Mouse (Mus musculus) midbrain, embryonic 13.5 days (tissue): ENCODE measurements around the gene 4930568D16Rik. TPM values are rescaled to one million over a fixed set of nuclear protein-coding genes. Genes with fewer than 3 reads are reported as not detected.
A peak's percentile ranks its signal among the peaks of the same experiment; 100 is the strongest.

Source experiments
- ATAC-seq: fragments of 200-750 bp; cut with Nextera tagmentation; 2 replicates; pipeline ENCODE4 v1.8.0; 2017; ENCODE audit warnings: mild to moderate bottlenecking, moderate TSS enrichment, moderate library complexity
- H3K27ac ChIP-seq: fragments of 300-500 bp; sonication (generic); 2 replicates; pipeline ENCODE4 v1.5.1; 2015; ENCODE audit warnings: inconsistent platforms, mild to moderate bottlenecking, moderate library complexity
- H3K27me3 ChIP-seq: fragments of 300-500 bp; sonication (generic); 2 replicates; pipeline ENCODE4 v1.6.1; 2015; ENCODE audit warnings: mild to moderate bottlenecking, inconsistent platforms
- H3K36me3 ChIP-seq: fragments of 300-500 bp; sonication (generic); 2 replicates; pipeline ENCODE4 v1.6.1; 2015; ENCODE audit warnings: mild to moderate bottlenecking, inconsistent platforms
- H3K4me1 ChIP-seq: fragments of 300-500 bp; sonication (generic); replicated peaks from 2 replicates; pipeline ENCODE4 v1.6.1; 2015; ENCODE audit warnings: inconsistent platforms
- H3K4me2 ChIP-seq: fragments of 300-500 bp; sonication (generic); replicated peaks from 2 replicates; pipeline ENCODE4 v1.6.1; 2015; ENCODE audit warnings: moderate library complexity, mild to moderate bottlenecking, inconsistent platforms
- H3K4me3 ChIP-seq: fragments of 300-500 bp; sonication (generic); replicated peaks from 2 replicates; pipeline ENCODE4 v1.5.1; 2015; ENCODE audit warnings: mild to moderate bottlenecking, inconsistent platforms
- H3K9ac ChIP-seq: fragments of 300-500 bp; sonication (generic); replicated peaks from 2 replicates; pipeline ENCODE4 v1.6.1; 2015; ENCODE audit warnings: mild to moderate bottlenecking, inconsistent platforms
- H3K9me3 ChIP-seq: fragments of 300-500 bp; sonication (generic); 2 replicates; pipeline ENCODE4 v1.6.1; 2016; ENCODE audit warnings: mild to moderate bottlenecking, inconsistent platforms
- WGBS: fragments of 180-500 bp; shearing (Covaris S2); methylation state at CpG from one replicate; pipeline ENCODE4 v1.1.7; 2015; 5-methylcytosine and 5-hydroxymethylcytosine counted together
- polyA plus RNA-seq: library from polyadenylated mRNA; unstranded; fragments of >200 nt; fragmentation: Nextera tagmentation; extraction: Ambion mirVana; gene quantifications from 2 replicates; pipeline ENCODE4 v1.2.1, GENCODE M21; 2015

Gene 4930568D16Rik
- polyA plus RNA-seq, 1 experiment from 2014 or later, result not detected

GRCm38 (mm10) chr2:35400739-35401138 is 33.2 kb upstream of the 4930568D16Rik start:
- 92% methylated on average over 7 of the region's 7 CpGs for WGBS
- H3K4me1 ChIP-seq, result peaks cover 4% of the 10 kb centered on the region; the same call in 1 of the 2 replicates
- H3K9ac ChIP-seq, result no peak overlapping the region
- H3K9me3 ChIP-seq, result no peaks in the 10 kb centered on the region
- no peaks in the 10 kb centered on the region for H3K27me3 ChIP-seq
- no peaks in the 10 kb centered on the region for H3K36me3 ChIP-seq
- no peak overlapping the region for H3K4me3 ChIP-seq
- no peak overlapping the region for H3K27ac ChIP-seq
- ATAC-seq, result no peak
- no peak overlapping the region for H3K4me2 ChIP-seq

DNA sequence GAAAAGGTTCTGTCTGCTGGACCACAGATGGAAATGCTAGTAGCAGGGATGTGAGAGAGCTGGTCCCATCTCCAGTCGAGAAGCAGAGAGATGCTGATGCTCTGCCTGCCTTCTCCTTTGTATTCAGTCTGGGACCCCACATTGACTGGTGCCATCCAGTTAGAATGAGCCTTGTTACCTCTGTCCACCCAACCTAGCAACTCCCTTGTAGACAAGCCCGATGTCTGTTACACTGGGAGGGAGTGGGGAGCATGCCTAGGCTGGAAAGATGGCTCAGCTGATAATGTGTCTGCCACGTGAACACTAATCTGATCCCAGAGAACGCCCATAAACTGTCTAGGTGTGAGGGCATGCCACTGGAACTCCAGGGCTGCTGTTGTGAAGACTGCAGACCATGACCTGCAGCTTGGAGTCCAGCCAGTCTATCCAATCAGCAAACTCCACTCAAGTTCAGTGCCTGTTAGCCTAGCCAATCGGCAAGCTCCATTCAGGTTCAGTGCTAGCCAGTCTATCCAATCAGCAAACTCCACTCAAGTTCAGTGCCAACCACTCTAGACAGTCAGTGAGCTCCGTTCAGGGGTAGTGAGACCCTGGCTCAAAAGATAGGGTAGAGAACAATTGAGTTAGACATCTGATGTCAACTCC is 30.8 kb upstream of the 4930568D16Rik start:
- peaks cover 4% of the 10 kb centered on the region; the same call in 1 of the 2 replicates for H3K4me1 ChIP-seq
- no peak for ATAC-seq
- no peak overlapping the region for H3K27ac ChIP-seq
- 85% methylated on average over 6 of the region's 6 CpGs for WGBS
- H3K4me3 ChIP-seq, result no peak overlapping the region
- H3K4me2 ChIP-seq, result no peak overlapping the region
- H3K9me3 ChIP-seq, result no peaks in the 10 kb centered on the region
- H3K36me3 ChIP-seq, result no peaks in the 10 kb centered on the region
- H3K27me3 ChIP-seq, result no peaks in the 10 kb centered on the region
- no peak overlapping the region for H3K9ac ChIP-seq

DNA sequence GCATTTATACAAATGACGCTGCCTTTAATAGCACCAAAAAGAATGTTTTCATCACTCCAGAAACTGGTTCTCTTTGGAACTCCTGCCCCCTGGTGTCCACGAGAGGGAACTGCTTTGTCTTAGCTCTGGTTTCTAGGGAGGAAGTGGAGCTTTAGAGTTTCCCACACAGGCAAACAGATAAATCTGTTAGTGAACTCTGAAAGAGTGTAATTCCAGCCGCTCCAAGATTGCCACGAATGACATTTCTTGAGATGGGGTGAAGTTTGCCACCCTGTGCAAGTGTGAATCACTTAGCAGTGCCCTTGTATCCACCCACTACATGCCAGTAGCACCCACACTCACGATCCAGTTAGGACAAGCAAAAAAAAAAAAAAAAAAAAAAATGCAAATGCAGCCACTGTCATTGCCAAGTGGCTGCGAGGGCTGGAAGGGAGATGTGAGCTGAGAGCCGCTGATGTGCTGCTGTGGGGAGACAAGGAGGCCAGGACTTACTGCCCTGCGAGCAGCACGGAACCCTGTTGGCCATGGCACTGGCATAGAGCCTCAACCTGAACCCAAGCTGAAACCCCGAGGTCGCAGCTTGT is 30.2 kb upstream of the 4930568D16Rik start:
- 0 out of 2 replicates have a peak, but pooled peaks have one; percentile 11 for ATAC-seq
- no peak overlapping the region for H3K27ac ChIP-seq
- H3K36me3 ChIP-seq, result no peaks in the 10 kb centered on the region
- no peak overlapping the region for H3K4me2 ChIP-seq
- WGBS, result 55% methylated on average over 11 of the region's 11 CpGs
- H3K9ac ChIP-seq, result no peak overlapping the region
- no peak overlapping the region for H3K4me3 ChIP-seq
- H3K4me1 ChIP-seq, result peaks cover 4% of the 10 kb centered on the region; the same call in 1 of the 2 replicates
- H3K27me3 ChIP-seq, result no peaks in the 10 kb centered on the region
- no peaks in the 10 kb centered on the region for H3K9me3 ChIP-seq

- WGBS, result 52% methylated on average over 5 of the region's 5 CpGs
- 0 out of 2 replicates have a peak, but pooled peaks have one; percentile 43 for ATAC-seq
- no peak within 1 kb of the TSS for H3K27ac ChIP-seq
These were observed 29.6 kb upstream of the 4930568D16Rik start, which contains the start of gene 4930402F06Rik for GRCm38 (mm10) chr2:35397096-35397495. TSS of gene 4930402F06Rik (minus strand) at chr2:35397175.

DNA sequence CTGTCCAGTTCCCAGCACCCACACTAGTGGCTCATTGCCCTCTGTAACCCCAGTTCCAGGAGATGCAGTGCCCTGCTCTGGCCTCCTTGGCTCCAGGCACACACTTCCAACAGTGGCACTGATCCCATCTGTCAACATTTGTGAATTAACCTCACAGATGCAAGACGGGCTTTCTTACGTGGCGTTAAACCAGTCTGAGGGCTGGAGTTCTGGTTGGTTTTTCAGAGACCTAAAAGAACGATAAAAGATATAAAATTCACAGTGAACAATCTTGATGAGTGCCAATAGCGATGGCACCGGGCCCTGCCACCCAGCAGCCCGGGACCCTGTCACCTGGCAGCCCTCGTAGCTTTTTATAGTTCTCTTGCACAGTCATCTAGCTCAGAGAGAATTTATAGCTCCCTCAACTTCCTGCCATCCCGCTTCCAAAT is 17.9 kb upstream of the 4930568D16Rik start:
- Histone ChIP-seq H3K9me3 (0 out of 2 replicates have a peak, but pooled peaks cover 5% of the 10 kb centered on the region), H3K4me2 (no peak overlapping the region), H3K4me1 (no peaks in the 10 kb centered on the region), H3K27me3 (no peaks in the 10 kb centered on the region), H3K27ac (no peak overlapping the region), H3K4me3 (no peak overlapping the region), H3K36me3 (no peaks in the 10 kb centered on the region), H3K9ac (no peak overlapping the region)
- no peak for ATAC-seq
- 83% methylated on average over 9 of the region's 9 CpGs for WGBS

More at GRCm38 (mm10) chr2:35397096-35397495, 29.6 kb upstream of the 4930568D16Rik start, which contains the start of gene 4930402F06Rik:
- no peak within 1 kb of the TSS for H3K4me3 ChIP-seq
- H3K9ac ChIP-seq, result no peak within 1 kb of the TSS
- H3K9me3 ChIP-seq, result no peaks in the 10 kb centered on the region
- H3K36me3 ChIP-seq, result no peaks in the 10 kb centered on the region
- H3K4me1 ChIP-seq, result peaks cover 4% of the 10 kb centered on the region; the same call in 1 of the 2 replicates
- H3K27me3 ChIP-seq, result no peaks in the 10 kb centered on the region
- H3K4me2 ChIP-seq, result no peak within 1 kb of the TSS

- Histone ChIP-seq H3K27ac (no peak overlapping the region), H3K27me3 (no peaks in the 10 kb centered on the region), H3K36me3 (no peaks in the 10 kb centered on the region), H3K4me1 (no peaks in the 10 kb centered on the region), H3K4me3 (no peak overlapping the region), H3K9ac (no peak overlapping the region), H3K4me2 (no peak overlapping the region), H3K9me3 (no peaks in the 10 kb centered on the region)
- 75% methylated on average over 9 of the region's 9 CpGs for WGBS
- no peak for ATAC-seq
These were observed 11.8 kb upstream of the 4930568D16Rik start for GRCm38 (mm10) chr2:35379306-35379705.

- H3K4me1 ChIP-seq, result no peaks in the 10 kb centered on the region
- no peak overlapping the region for H3K4me3 ChIP-seq
- no peaks in the 10 kb centered on the region for H3K9me3 ChIP-seq
- H3K27me3 ChIP-seq, result no peaks in the 10 kb centered on the region
- H3K9ac ChIP-seq, result no peak overlapping the region
- WGBS, result 83% methylated on average over 6 of the region's 6 CpGs
- no peak overlapping the region for H3K4me2 ChIP-seq
- ATAC-seq, result no peak
- H3K27ac ChIP-seq, result no peak overlapping the region
- no peaks in the 10 kb centered on the region for H3K36me3 ChIP-seq
These were observed 10.1 kb upstream of the 4930568D16Rik start for GRCm38 (mm10) chr2:35377600-35377999.

DNA sequence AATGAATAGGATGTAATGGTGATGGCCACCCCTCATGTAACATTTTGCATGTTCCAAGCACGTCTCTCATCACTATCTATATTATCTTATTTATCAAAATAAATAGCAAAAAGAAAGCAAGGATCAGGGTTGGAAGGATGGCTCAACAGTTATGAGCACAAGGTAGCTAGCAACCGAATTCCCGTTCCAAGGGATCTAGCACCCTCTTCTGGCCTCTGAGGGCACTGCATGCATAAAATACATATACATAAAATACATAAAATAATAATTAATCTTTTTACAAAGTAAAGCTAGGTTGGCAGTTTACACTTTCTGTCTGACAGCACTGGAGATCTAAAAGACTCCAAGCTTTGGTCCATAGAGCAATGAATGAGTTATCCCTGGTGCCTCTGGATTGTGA is 5.5 kb upstream of the 4930568D16Rik start:
- Histone ChIP-seq H3K9me3 (no peaks in the 10 kb centered on the region), H3K9ac (no peak overlapping the region), H3K4me2 (no peak overlapping the region), H3K27me3 (no peaks in the 10 kb centered on the region), H3K27ac (no peak overlapping the region), H3K36me3 (no peaks in the 10 kb centered on the region), H3K4me1 (no peaks in the 10 kb centered on the region), H3K4me3 (no peak overlapping the region)
- WGBS, result 10% methylated on average over 3 of the region's 3 CpGs
- ATAC-seq, result no peak

DNA sequence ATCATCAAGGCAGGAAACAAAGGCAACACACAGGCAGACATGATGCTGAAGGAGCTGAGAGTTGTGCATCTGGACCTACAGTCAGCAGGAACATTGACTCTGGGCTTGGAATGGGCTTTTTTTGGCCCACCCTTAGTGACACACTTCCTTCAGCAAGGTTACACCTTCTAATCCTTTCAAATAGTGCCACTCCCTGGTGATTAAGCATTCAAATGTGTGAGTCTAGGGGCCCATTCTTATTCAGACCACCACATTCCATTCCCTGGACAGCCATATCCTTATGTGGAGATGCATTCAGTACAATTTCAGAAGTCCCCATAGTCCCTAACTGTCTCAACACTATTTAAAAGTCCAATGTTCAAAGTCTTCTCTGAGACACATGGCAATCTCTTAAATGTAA is 3.2 kb upstream of the 4930568D16Rik start:
- no peak overlapping the region for H3K9ac ChIP-seq
- no peak overlapping the region for H3K4me3 ChIP-seq
- H3K36me3 ChIP-seq, result no peaks in the 10 kb centered on the region
- H3K27me3 ChIP-seq, result no peaks in the 10 kb centered on the region
- H3K4me2 ChIP-seq, result no peak overlapping the region
- no peaks in the 10 kb centered on the region for H3K4me1 ChIP-seq
- no peak for ATAC-seq
- H3K27ac ChIP-seq, result no peak overlapping the region
- no peaks in the 10 kb centered on the region for H3K9me3 ChIP-seq

GRCm38 (mm10) chr2:35349184-35349583 is 18.3 kb downstream of the 4930568D16Rik start:
- Histone ChIP-seq H3K27ac (no peak overlapping the region), H3K4me1 (no peaks in the 10 kb centered on the region), H3K27me3 (no peaks in the 10 kb centered on the region), H3K9me3 (no peaks in the 10 kb centered on the region), H3K4me2 (no peak overlapping the region), H3K9ac (no peak overlapping the region), H3K36me3 (no peaks in the 10 kb centered on the region), H3K4me3 (no peak overlapping the region)
- WGBS, result 65% methylated on average over 5 of the region's 5 CpGs
- ATAC-seq, result no peak

DNA sequence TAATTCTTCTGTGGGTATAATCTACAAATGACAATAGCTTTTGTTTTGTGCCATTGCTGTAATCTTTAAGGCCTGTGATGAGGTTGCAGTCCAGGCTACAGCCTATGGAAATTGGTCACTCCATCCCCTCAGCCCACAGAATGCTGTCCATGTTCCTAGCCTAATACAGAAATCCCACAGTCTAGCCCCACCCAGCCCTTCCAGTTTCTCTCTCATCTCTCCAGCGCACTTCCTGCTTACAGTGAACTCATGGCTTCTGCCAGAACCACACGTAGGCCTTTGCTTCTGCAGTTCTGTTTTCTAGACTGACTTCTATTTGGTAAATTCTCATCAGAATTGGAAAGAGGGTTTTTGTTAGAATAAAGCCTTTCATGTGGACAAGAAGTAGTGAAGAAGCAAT is 21.5 kb downstream of the 4930568D16Rik start:
- no peaks in the 10 kb centered on the region for H3K27me3 ChIP-seq
- WGBS, result 80% methylated on average over 2 of the region's 2 CpGs

DNA sequence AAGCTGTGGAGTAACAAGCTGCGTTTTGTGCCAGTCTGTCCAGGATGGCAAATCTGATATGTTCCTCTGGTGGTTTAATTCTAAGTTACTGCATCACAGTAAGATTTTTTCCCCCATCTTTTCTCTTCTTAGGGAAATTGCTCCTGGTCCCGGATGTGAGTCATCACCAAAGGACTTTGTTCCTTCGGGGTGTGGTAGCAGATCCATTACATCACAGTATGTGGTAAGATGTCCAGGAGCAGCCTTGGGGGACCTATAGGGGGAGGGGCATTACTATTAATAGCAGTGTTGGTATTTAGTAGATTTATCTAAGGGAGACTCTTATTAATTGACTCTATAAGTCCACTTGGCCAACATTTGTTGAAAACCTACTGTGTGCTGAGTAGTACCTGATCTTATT is 24.9 kb downstream of the 4930568D16Rik start:
- Histone ChIP-seq H3K36me3 (no peaks in the 10 kb centered on the region), H3K27me3 (no peaks in the 10 kb centered on the region), H3K4me2 (no peak overlapping the region), H3K9me3 (no peaks in the 10 kb centered on the region), H3K4me1 (no peaks in the 10 kb centered on the region), H3K4me3 (no peak overlapping the region), H3K27ac (no peak overlapping the region), H3K9ac (no peak overlapping the region)
- WGBS, result 84% methylated on average over 3 of the region's 3 CpGs
- no peak for ATAC-seq

More for the DNA sequence above, 21.5 kb downstream of the 4930568D16Rik start:
- Histone ChIP-seq H3K27ac (no peak overlapping the region), H3K9ac (no peak overlapping the region), H3K4me1 (no peaks in the 10 kb centered on the region), H3K4me3 (no peak overlapping the region), H3K9me3 (no peaks in the 10 kb centered on the region), H3K36me3 (no peaks in the 10 kb centered on the region), H3K4me2 (no peak overlapping the region)
- no peak for ATAC-seq
